Mouse (Mus musculus): ENCODE measurements around the gene Plau. TPM values are rescaled to one million over a fixed set of nuclear protein-coding genes. Genes with fewer than 3 reads are reported as not detected.
A peak's percentile ranks its signal among the peaks of the same experiment; 100 is the strongest.

The Plau gene
- polyA plus RNA-seq, 1 experiment from 2014 or later = 0.88 TPM

- DNase-seq (ENCODE audit: low spot score) (peak; percentile 66), ATAC-seq (replicated peaks; ENCODE audit: low FRiP score) (peak; percentile 67)
- Histone ChIP-seq H3K9ac (ENCODE audit: low read depth, low read length) (no peak overlapping the region), H3K9me3 (ENCODE audit: control insufficient read depth, low read length) (no peaks in the 10 kb centered on the region), H3K4me3 (ENCODE audit: low read depth, low read length) (no peak overlapping the region), H3K27me3 (replicated peaks; ENCODE audit: control insufficient read depth, insufficient read depth, low read length) (no peaks in the 10 kb centered on the region), H3K36me3 (ENCODE audit: control insufficient read depth, insufficient read depth, low read length) (no peaks in the 10 kb centered on the region), H3K4me1 (replicated peaks; ENCODE audit: control insufficient read depth, insufficient read depth, low read length) (no peaks in the 10 kb centered on the region), H3K27ac (ENCODE audit: low read depth, low read length) (no peak overlapping the region), H3K4me2 (no peak overlapping the region)
- WGBS = 6% methylated on average over 7 of the region's 7 CpGs
Measured at GRCm38 (mm10) chr14:20803606-20803938, 32.9 kb upstream of the Plau start.

- ATAC-seq (replicated peaks; ENCODE audit: low FRiP score) = no peak
- Histone ChIP-seq H3K4me3 (ENCODE audit: low read depth, low read length) (no peak overlapping the region), H3K4me2 (no peak overlapping the region), H3K4me1 (replicated peaks; ENCODE audit: control insufficient read depth, insufficient read depth, low read length) (no peaks in the 10 kb centered on the region), H3K9ac (ENCODE audit: low read depth, low read length) (no peak overlapping the region), H3K27ac (ENCODE audit: low read depth, low read length) (no peak overlapping the region), H3K36me3 (ENCODE audit: control insufficient read depth, insufficient read depth, low read length) (no peaks in the 10 kb centered on the region), H3K9me3 (ENCODE audit: control insufficient read depth, low read length) (no peaks in the 10 kb centered on the region), H3K27me3 (replicated peaks; ENCODE audit: control insufficient read depth, insufficient read depth, low read length) (no peaks in the 10 kb centered on the region)
- DNase-seq (ENCODE audit: low spot score) = no peak
- WGBS = 35% methylated on average over 5 of the region's 5 CpGs
Measured at GRCm38 (mm10) chr14:20804481-20804880, 32.0 kb upstream of the Plau start.

- WGBS = 66% methylated on average over 9 of the region's 9 CpGs
- H3K36me3 ChIP-seq (ENCODE audit: control insufficient read depth, insufficient read depth, low read length) = no peaks in the 10 kb centered on the region
- no peak overlapping the region for H3K27ac ChIP-seq (ENCODE audit: low read depth, low read length)
- no peak for DNase-seq (ENCODE audit: low spot score)
- no peak overlapping the region for H3K9ac ChIP-seq (ENCODE audit: low read depth, low read length)
- H3K4me2 ChIP-seq = no peak overlapping the region
- no peak for ATAC-seq (replicated peaks; ENCODE audit: low FRiP score)
- no peaks in the 10 kb centered on the region for H3K27me3 ChIP-seq (replicated peaks; ENCODE audit: control insufficient read depth, insufficient read depth, low read length)
- no peaks in the 10 kb centered on the region for H3K9me3 ChIP-seq (ENCODE audit: control insufficient read depth, low read length)
- no peak overlapping the region for H3K4me3 ChIP-seq (ENCODE audit: low read depth, low read length)
- H3K4me1 ChIP-seq (replicated peaks; ENCODE audit: control insufficient read depth, insufficient read depth, low read length) = no peaks in the 10 kb centered on the region
Measured at GRCm38 (mm10) chr14:20804964-20805672, 31.3 kb upstream of the Plau start.

- WGBS = 88% methylated on average over 14 of the region's 14 CpGs
Measured at GRCm38 (mm10) chr14:20806116-20806840, 30.2 kb upstream of the Plau start.

GRCm38 (mm10) chr14:20809349-20809748, 27.1 kb upstream of the Plau start:
- ATAC-seq (replicated peaks; ENCODE audit: low FRiP score) = no peak
- Histone ChIP-seq H3K27me3 (replicated peaks; ENCODE audit: control insufficient read depth, insufficient read depth, low read length) (no peaks in the 10 kb centered on the region), H3K9me3 (ENCODE audit: control insufficient read depth, low read length) (no peaks in the 10 kb centered on the region), H3K4me2 (no peak overlapping the region), H3K36me3 (ENCODE audit: control insufficient read depth, insufficient read depth, low read length) (no peaks in the 10 kb centered on the region), H3K4me3 (ENCODE audit: low read depth, low read length) (no peak overlapping the region), H3K4me1 (replicated peaks; ENCODE audit: control insufficient read depth, insufficient read depth, low read length) (no peaks in the 10 kb centered on the region), H3K9ac (ENCODE audit: low read depth, low read length) (no peak overlapping the region), H3K27ac (ENCODE audit: low read depth, low read length) (no peak overlapping the region)
- no peak for DNase-seq (ENCODE audit: low spot score)
- WGBS = 76% methylated on average over 4 of the region's 4 CpGs

More at GRCm38 (mm10) chr14:20806116-20806840, 30.2 kb upstream of the Plau start:
- H3K4me1 ChIP-seq (replicated peaks; ENCODE audit: control insufficient read depth, insufficient read depth, low read length) = no peaks in the 10 kb centered on the region
- H3K27ac ChIP-seq (ENCODE audit: low read depth, low read length) = no peak overlapping the region
- H3K4me2 ChIP-seq = no peak overlapping the region
- DNase-seq (ENCODE audit: low spot score) (no peak), ATAC-seq (replicated peaks; ENCODE audit: low FRiP score) (no peak)
- no peaks in the 10 kb centered on the region for H3K27me3 ChIP-seq (replicated peaks; ENCODE audit: control insufficient read depth, insufficient read depth, low read length)
- no peak overlapping the region for H3K9ac ChIP-seq (ENCODE audit: low read depth, low read length)
- no peaks in the 10 kb centered on the region for H3K9me3 ChIP-seq (ENCODE audit: control insufficient read depth, low read length)
- no peak overlapping the region for H3K4me3 ChIP-seq (ENCODE audit: low read depth, low read length)
- no peaks in the 10 kb centered on the region for H3K36me3 ChIP-seq (ENCODE audit: control insufficient read depth, insufficient read depth, low read length)

GRCm38 (mm10) chr14:20809820-20810219, 26.6 kb upstream of the Plau start:
- Histone ChIP-seq H3K27ac (ENCODE audit: low read depth, low read length) (no peak overlapping the region), H3K4me2 (no peak overlapping the region), H3K4me1 (replicated peaks; ENCODE audit: control insufficient read depth, insufficient read depth, low read length) (no peaks in the 10 kb centered on the region), H3K9me3 (ENCODE audit: control insufficient read depth, low read length) (no peaks in the 10 kb centered on the region), H3K36me3 (ENCODE audit: control insufficient read depth, insufficient read depth, low read length) (no peaks in the 10 kb centered on the region), H3K4me3 (ENCODE audit: low read depth, low read length) (no peak overlapping the region), H3K27me3 (replicated peaks; ENCODE audit: control insufficient read depth, insufficient read depth, low read length) (no peaks in the 10 kb centered on the region), H3K9ac (ENCODE audit: low read depth, low read length) (no peak overlapping the region)
- ATAC-seq (replicated peaks; ENCODE audit: low FRiP score) = no peak
- no peak for DNase-seq (ENCODE audit: low spot score)

- no peak overlapping the region for H3K9ac ChIP-seq (ENCODE audit: low read depth, low read length)
- H3K4me3 ChIP-seq (ENCODE audit: low read depth, low read length) = no peak overlapping the region
- no peaks in the 10 kb centered on the region for H3K27me3 ChIP-seq (replicated peaks; ENCODE audit: control insufficient read depth, insufficient read depth, low read length)
- no peaks in the 10 kb centered on the region for H3K9me3 ChIP-seq (ENCODE audit: control insufficient read depth, low read length)
- no peaks in the 10 kb centered on the region for H3K36me3 ChIP-seq (ENCODE audit: control insufficient read depth, insufficient read depth, low read length)
- H3K4me2 ChIP-seq = no peak overlapping the region
- 65% methylated on average over 8 of the region's 8 CpGs for WGBS
- H3K27ac ChIP-seq (ENCODE audit: low read depth, low read length) = no peak overlapping the region
- H3K4me1 ChIP-seq (replicated peaks; ENCODE audit: control insufficient read depth, insufficient read depth, low read length) = no peaks in the 10 kb centered on the region
- no peak for ATAC-seq (replicated peaks; ENCODE audit: low FRiP score)
- no peak for DNase-seq (ENCODE audit: low spot score)
Measured at GRCm38 (mm10) chr14:20811236-20811635, 25.2 kb upstream of the Plau start.

GRCm38 (mm10) chr14:20811779-20812406, 24.6 kb upstream of the Plau start:
- H3K27me3 ChIP-seq (replicated peaks; ENCODE audit: control insufficient read depth, insufficient read depth, low read length) = no peaks in the 10 kb centered on the region
- no peaks in the 10 kb centered on the region for H3K36me3 ChIP-seq (ENCODE audit: control insufficient read depth, insufficient read depth, low read length)
- H3K27ac ChIP-seq (ENCODE audit: low read depth, low read length) = no peak overlapping the region
- H3K9ac ChIP-seq (ENCODE audit: low read depth, low read length) = no peak overlapping the region
- DNase-seq (ENCODE audit: low spot score) (no peak), ATAC-seq (replicated peaks; ENCODE audit: low FRiP score) (no peak)
- no peaks in the 10 kb centered on the region for H3K9me3 ChIP-seq (ENCODE audit: control insufficient read depth, low read length)
- no peaks in the 10 kb centered on the region for H3K4me1 ChIP-seq (replicated peaks; ENCODE audit: control insufficient read depth, insufficient read depth, low read length)
- 59% methylated on average over 7 of the region's 7 CpGs for WGBS
- H3K4me3 ChIP-seq (ENCODE audit: low read depth, low read length) = no peak overlapping the region
- no peak overlapping the region for H3K4me2 ChIP-seq
